Mouse (Mus musculus) neural tube, embryonic 15.5 days (tissue): ENCODE data around the gene Cplx1. TPM values are rescaled to one million over a fixed set of nuclear protein-coding genes. Genes with fewer than 3 reads are reported as not detected.

Source experiments
- ATAC-seq: fragments of 200-750 bp; cut with Nextera tagmentation; 2 replicates; pipeline ENCODE4 v1.8.0; 2017; ENCODE audit warnings: mild to moderate bottlenecking, moderate TSS enrichment, moderate library complexity; ENCODE audit not compliant: low FRiP score
- H3K27ac ChIP-seq: fragments of 300-500 bp; sonication (generic); replicated peaks from 2 replicates; pipeline ENCODE4 v1.5.1; 2015; ENCODE audit warnings: mild to moderate bottlenecking, inconsistent platforms
- H3K27me3 ChIP-seq: fragments of 300-500 bp; sonication (generic); replicated peaks from 2 replicates; pipeline ENCODE4 v1.6.1; 2015; ENCODE audit warnings: inconsistent platforms
- H3K36me3 ChIP-seq: fragments of 300-500 bp; sonication (generic); 2 replicates; pipeline ENCODE4 v1.6.1; 2015; ENCODE audit warnings: inconsistent platforms
- H3K4me1 ChIP-seq: fragments of 300-500 bp; sonication (generic); 2 replicates; pipeline ENCODE4 v1.6.1; 2015; ENCODE audit warnings: inconsistent platforms
- H3K4me2 ChIP-seq: fragments of 300-500 bp; sonication (generic); 2 replicates; pipeline ENCODE4 v1.6.1; 2015; ENCODE audit warnings: inconsistent platforms, mild to moderate bottlenecking, moderate library complexity
- H3K4me3 ChIP-seq: fragments of 300-500 bp; sonication (generic); replicated peaks from 2 replicates; pipeline ENCODE4 v1.5.1; 2015; ENCODE audit warnings: mild to moderate bottlenecking, inconsistent platforms
- H3K9ac ChIP-seq: fragments of 300-500 bp; sonication (generic); replicated peaks from 2 replicates; pipeline ENCODE4 v1.6.1; 2015; ENCODE audit warnings: mild to moderate bottlenecking, inconsistent platforms
- H3K9me3 ChIP-seq: fragments of 300-500 bp; sonication (generic); replicated peaks from 2 replicates; pipeline ENCODE4 v1.6.1; 2016; ENCODE audit warnings: inconsistent platforms
- WGBS: fragments of 180-500 bp; shearing (Covaris S2); methylation state at CpG from one replicate; pipeline ENCODE4 v1.1.7; 2015; ENCODE audit warnings: mixed read lengths; 5-methylcytosine and 5-hydroxymethylcytosine counted together
- polyA plus RNA-seq: library from polyadenylated mRNA; unstranded; fragments of >200 nt; fragmentation: Nextera tagmentation; extraction: Ambion mirVana; gene quantifications from 2 replicates; pipeline ENCODE4 v1.2.1, GENCODE M21; 2015

The Cplx1 gene
- polyA plus RNA-seq, result 258 and 285 TPM in 2 replicates

- WGBS, result under 1% methylated on average over 47 of the region's 56 CpGs
- ATAC-seq, result peak; percentile 96
- H3K9ac ChIP-seq, result peak within 1 kb of the TSS; percentile 64
- peaks cover 5% of the 10 kb centered on the region; the same call in 1 of the 2 replicates for H3K36me3 ChIP-seq
- H3K9me3 ChIP-seq, result no peaks in the 10 kb centered on the region
- peaks cover 25% of the 10 kb centered on the region for H3K27me3 ChIP-seq
- peaks cover 34% of the 10 kb centered on the region for H3K4me1 ChIP-seq
- H3K27ac ChIP-seq, result peak within 1 kb of the TSS; percentile 87
- H3K4me2 ChIP-seq, result peak within 1 kb of the TSS; percentile 76
- peak within 1 kb of the TSS; percentile 55 for H3K4me3 ChIP-seq
Observed at GRCm38 (mm10) chr5:108549489-108550206, at the start of gene Cplx1. Gene Cplx1, minus strand, starts transcription at chr5:108550024.

DNA sequence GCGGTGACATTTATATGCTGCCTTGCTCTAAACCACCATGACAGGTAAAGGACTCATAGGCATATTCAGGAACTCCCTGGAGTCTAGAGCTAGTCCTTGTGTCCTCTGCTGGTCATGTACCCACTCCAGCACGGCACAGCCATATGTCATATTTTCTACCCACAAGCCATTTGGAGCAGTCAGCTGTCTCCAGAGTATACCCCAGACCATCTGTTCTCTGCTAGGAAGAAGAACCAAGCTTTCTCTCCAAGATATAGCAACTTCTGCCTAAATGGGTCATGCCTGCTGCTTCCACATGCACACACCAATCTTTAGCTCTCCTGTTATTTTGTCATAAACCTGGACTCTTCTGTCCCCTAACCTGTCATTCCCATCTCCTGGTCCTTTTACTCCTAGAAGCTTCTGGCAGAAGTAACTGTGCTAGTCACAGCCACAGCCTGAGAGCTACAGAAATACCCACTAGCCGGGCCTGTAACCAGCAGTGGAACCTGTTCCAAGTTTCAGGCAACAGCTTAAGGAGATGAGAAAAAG, 31.6 kb upstream of the Cplx1 start:
- Histone ChIP-seq H3K4me2 (no peak overlapping the region), H3K27ac (no peak overlapping the region), H3K36me3 (peaks cover 85% of the 10 kb centered on the region), H3K9ac (no peak overlapping the region), H3K27me3 (no peaks in the 10 kb centered on the region), H3K4me3 (no peak overlapping the region), H3K4me1 (no peaks in the 10 kb centered on the region), H3K9me3 (no peaks in the 10 kb centered on the region)
- WGBS, result 81% methylated on average over 3 of the region's 3 CpGs
- ATAC-seq, result no peak

DNA sequence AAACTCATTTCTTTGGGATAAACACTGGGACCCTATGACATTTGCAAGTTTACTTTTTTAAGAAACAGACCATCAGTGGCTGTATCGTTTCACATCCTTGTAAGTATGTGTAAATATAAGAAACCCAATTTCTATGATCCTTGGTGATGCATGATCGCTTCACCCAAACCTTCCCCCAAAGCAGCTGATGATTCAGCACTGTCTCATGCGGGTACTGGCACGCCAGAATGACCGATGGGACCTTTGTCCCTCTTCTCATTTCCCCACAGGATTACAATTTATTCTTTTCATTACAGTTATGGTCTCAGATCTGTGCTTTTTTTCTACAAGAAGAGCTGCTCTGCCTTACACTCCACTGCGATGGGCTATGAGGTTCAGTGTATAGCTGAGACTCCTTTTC, 23.2 kb upstream of the Cplx1 start:
- WGBS, result 95% methylated on average over 6 of the region's 6 CpGs
- Histone ChIP-seq H3K4me2 (no peak overlapping the region), H3K4me3 (no peak overlapping the region)

DNA sequence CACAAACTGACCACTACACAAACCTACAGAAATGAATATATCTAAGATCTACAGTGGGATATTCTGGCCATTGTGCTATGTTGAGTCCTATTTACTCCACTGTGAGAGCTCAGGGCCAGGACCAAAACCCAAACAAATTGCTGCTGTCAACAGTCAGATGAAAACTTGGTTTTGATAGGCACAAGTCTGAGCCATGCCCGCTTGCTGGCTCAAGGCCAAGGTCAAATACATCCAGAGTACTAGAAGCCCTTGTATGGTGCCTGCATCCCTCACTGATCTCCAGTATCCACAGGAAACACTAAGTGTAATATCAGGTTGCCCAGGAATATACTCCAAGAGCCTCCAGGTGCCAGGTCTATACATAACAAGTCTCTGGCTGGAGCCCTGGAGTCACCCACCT, 21.2 kb upstream of the Cplx1 start:
- H3K27ac ChIP-seq, result no peak overlapping the region
- H3K27me3 ChIP-seq, result no peaks in the 10 kb centered on the region
- H3K9ac ChIP-seq, result no peak overlapping the region
- 95% methylated on average over 1 of the region's 1 CpGs for WGBS
- H3K4me2 ChIP-seq, result no peak overlapping the region
- no peaks in the 10 kb centered on the region for H3K4me1 ChIP-seq
- ATAC-seq, result no peak
- peaks cover 92% of the 10 kb centered on the region for H3K36me3 ChIP-seq
- H3K9me3 ChIP-seq, result no peaks in the 10 kb centered on the region
- H3K4me3 ChIP-seq, result no peak overlapping the region

More for the DNA sequence above, 23.2 kb upstream of the Cplx1 start:
- no peak for ATAC-seq
- no peak overlapping the region for H3K27ac ChIP-seq
- H3K9ac ChIP-seq, result no peak overlapping the region
- H3K9me3 ChIP-seq, result no peaks in the 10 kb centered on the region
- no peaks in the 10 kb centered on the region for H3K4me1 ChIP-seq
- H3K27me3 ChIP-seq, result no peaks in the 10 kb centered on the region
- H3K36me3 ChIP-seq, result peaks cover 96% of the 10 kb centered on the region

- Histone ChIP-seq H3K4me2 (no peak overlapping the region), H3K27me3 (no peaks in the 10 kb centered on the region), H3K4me1 (no peaks in the 10 kb centered on the region), H3K36me3 (peaks cover 54% of the 10 kb centered on the region), H3K27ac (no peak overlapping the region), H3K9ac (no peak overlapping the region), H3K9me3 (no peaks in the 10 kb centered on the region), H3K4me3 (no peak overlapping the region)
- no peak for ATAC-seq
- 94% methylated on average over 2 of the region's 2 CpGs for WGBS
Observed at GRCm38 (mm10) chr5:108567104-108567503, 17.3 kb upstream of the Cplx1 start.

- no peaks in the 10 kb centered on the region for H3K9me3 ChIP-seq
- no peaks in the 10 kb centered on the region for H3K27me3 ChIP-seq
- no peaks in the 10 kb centered on the region for H3K4me1 ChIP-seq
- H3K27ac ChIP-seq, result no peak overlapping the region
- H3K4me3 ChIP-seq, result no peak overlapping the region
- 93% methylated on average over 4 of the region's 4 CpGs for WGBS
- H3K4me2 ChIP-seq, result no peak overlapping the region
- H3K9ac ChIP-seq, result no peak overlapping the region
- peaks cover 48% of the 10 kb centered on the region for H3K36me3 ChIP-seq
- ATAC-seq, result no peak
Observed at GRCm38 (mm10) chr5:108566523-108566922, 16.7 kb upstream of the Cplx1 start.

DNA sequence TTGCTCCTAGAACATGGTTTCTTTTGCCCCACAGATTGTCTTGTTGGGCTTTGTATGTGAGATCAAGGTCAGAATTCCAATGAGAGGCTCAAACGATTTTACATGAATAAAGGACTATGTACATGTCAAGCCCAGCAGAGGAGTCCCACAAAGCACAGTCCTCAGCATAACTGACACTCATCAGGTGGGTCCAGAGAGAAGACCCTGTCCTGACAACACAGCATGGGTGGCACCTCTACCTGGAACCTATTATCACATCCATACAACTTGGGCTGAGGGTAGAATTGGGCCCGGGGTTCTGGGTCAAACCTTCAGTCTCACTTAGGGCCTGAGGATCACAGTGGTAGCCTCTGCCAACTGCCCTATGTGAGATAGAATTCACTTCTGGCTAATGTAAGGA, 15.6 kb upstream of the Cplx1 start:
- ATAC-seq, result no peak
- no peak overlapping the region for H3K9ac ChIP-seq
- no peak overlapping the region for H3K4me2 ChIP-seq
- H3K9me3 ChIP-seq, result no peaks in the 10 kb centered on the region
- 97% methylated on average over 2 of the region's 2 CpGs for WGBS
- H3K27ac ChIP-seq, result no peak overlapping the region
- no peaks in the 10 kb centered on the region for H3K4me1 ChIP-seq
- peaks cover 36% of the 10 kb centered on the region for H3K36me3 ChIP-seq
- H3K4me3 ChIP-seq, result no peak overlapping the region
- H3K27me3 ChIP-seq, result no peaks in the 10 kb centered on the region

DNA sequence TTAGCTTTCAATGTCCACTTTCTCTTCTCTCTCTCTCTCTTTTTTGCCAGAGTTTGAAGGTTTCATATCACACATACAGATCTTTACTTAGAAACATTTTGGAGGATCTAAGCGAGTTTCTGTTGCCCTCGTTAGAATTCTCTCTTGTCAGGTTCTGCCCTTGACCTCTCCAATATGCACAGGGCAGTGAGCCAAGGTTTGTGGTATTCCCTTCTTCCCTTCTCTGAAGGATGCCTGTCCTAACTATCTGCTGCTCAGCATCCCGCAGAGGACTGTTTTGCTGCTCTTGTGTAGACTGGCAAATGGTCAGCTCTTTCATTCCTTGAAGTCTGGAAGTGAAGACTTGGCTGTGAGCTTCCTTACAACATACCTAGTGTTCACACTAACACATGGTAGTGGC, 14.5 kb upstream of the Cplx1 start:
- H3K27ac ChIP-seq, result no peak overlapping the region
- H3K9me3 ChIP-seq, result no peaks in the 10 kb centered on the region
- H3K4me3 ChIP-seq, result no peak overlapping the region
- WGBS, result 92% methylated on average over 3 of the region's 3 CpGs
- H3K36me3 ChIP-seq, result peaks cover 26% of the 10 kb centered on the region
- ATAC-seq, result no peak
- no peaks in the 10 kb centered on the region for H3K4me1 ChIP-seq
- H3K9ac ChIP-seq, result no peak overlapping the region
- no peaks in the 10 kb centered on the region for H3K27me3 ChIP-seq
- H3K4me2 ChIP-seq, result no peak overlapping the region

GRCm38 (mm10) chr5:108562483-108562882, 12.7 kb upstream of the Cplx1 start:
- no peak overlapping the region for H3K9ac ChIP-seq
- no peak overlapping the region for H3K4me3 ChIP-seq
- no peak overlapping the region for H3K27ac ChIP-seq
- 90% methylated on average over 2 of the region's 2 CpGs for WGBS
- H3K4me2 ChIP-seq, result no peak overlapping the region
- no peak for ATAC-seq
- no peaks in the 10 kb centered on the region for H3K27me3 ChIP-seq
- no peaks in the 10 kb centered on the region for H3K4me1 ChIP-seq
- H3K36me3 ChIP-seq, result peaks cover 7% of the 10 kb centered on the region
- H3K9me3 ChIP-seq, result no peaks in the 10 kb centered on the region

DNA sequence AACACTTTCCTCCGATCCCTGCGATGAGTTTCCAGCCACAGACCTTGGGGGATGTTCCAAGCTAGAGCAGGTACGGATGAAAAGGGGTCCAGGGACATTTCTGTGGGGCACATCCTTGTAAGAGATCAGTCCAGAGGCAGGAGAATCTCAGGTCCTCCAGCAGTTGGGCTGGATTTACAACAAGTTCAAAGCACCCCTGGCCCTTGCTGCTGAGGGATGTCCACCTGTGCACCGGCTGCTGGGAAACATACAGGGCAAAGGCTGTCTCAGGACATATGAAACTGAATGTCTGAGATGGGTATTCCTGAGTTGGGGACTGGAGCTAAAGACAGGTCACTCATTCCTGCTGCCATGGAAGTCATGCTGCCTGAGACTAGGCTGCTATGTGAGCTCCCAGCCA, 7.2 kb upstream of the Cplx1 start:
- Histone ChIP-seq H3K4me1 (no peaks in the 10 kb centered on the region), H3K4me3 (no peak overlapping the region), H3K9ac (no peak overlapping the region), H3K27ac (no peak overlapping the region), H3K9me3 (no peaks in the 10 kb centered on the region), H3K4me2 (no peak overlapping the region), H3K36me3 (no peaks in the 10 kb centered on the region), H3K27me3 (peaks cover 7% of the 10 kb centered on the region; the same call in 1 of the 2 replicates)
- ATAC-seq, result no peak
- 84% methylated on average over 4 of the region's 4 CpGs for WGBS

- Histone ChIP-seq H3K4me3 (no peak overlapping the region), H3K27me3 (peaks cover 21% of the 10 kb centered on the region), H3K4me1 (peaks cover 15% of the 10 kb centered on the region), H3K9ac (no peak overlapping the region), H3K4me2 (no peak overlapping the region), H3K36me3 (no peaks in the 10 kb centered on the region), H3K9me3 (no peaks in the 10 kb centered on the region), H3K27ac (no peak overlapping the region)
- 79% methylated on average over 1 of the region's 1 CpGs for WGBS
- ATAC-seq, result no peak
Observed at GRCm38 (mm10) chr5:108554041-108554440, 4.2 kb upstream of the Cplx1 start.

- Histone ChIP-seq H3K4me3 (peak overlapping the region; percentile 55), H3K27ac (peak overlapping the region; percentile 87), H3K36me3 (peaks cover under 1% of the 10 kb centered on the region; the same call in 1 of the 2 replicates), H3K4me1 (peaks cover 34% of the 10 kb centered on the region), H3K9me3 (no peaks in the 10 kb centered on the region), H3K27me3 (peaks cover 28% of the 10 kb centered on the region), H3K9ac (peak overlapping the region; percentile 64), H3K4me2 (peak overlapping the region; percentile 76)
- WGBS, result 1% methylated on average over 16 of the region's 16 CpGs
- peak; percentile 81 for ATAC-seq
Observed at GRCm38 (mm10) chr5:108550207-108550594, 377 bp upstream of the Cplx1 start.
